Mouse (Mus musculus): ENCODE data around the gene Klc3.

Gene Klc3

GRCm38 (mm10) chr7:19405417-19405816, 1.5 kb upstream of the Klc3 start:
- DNase-seq: peak; percentile 95

GRCm38 (mm10) chr7:19404476-19404875, 572 bp upstream of the Klc3 start, which contains the start of gene Ckm:
Ckm (plus strand) TSS chr7:19404776.
- no peak for DNase-seq

GRCm38 (mm10) chr7:19402535-19403112, 1.3 kb downstream of the Klc3 start:
- DNase-seq: peak; percentile 87

GRCm38 (mm10) chr7:19400946-19401345, 3.0 kb downstream of the Klc3 start:
- DNase-seq: no peak

DNA sequence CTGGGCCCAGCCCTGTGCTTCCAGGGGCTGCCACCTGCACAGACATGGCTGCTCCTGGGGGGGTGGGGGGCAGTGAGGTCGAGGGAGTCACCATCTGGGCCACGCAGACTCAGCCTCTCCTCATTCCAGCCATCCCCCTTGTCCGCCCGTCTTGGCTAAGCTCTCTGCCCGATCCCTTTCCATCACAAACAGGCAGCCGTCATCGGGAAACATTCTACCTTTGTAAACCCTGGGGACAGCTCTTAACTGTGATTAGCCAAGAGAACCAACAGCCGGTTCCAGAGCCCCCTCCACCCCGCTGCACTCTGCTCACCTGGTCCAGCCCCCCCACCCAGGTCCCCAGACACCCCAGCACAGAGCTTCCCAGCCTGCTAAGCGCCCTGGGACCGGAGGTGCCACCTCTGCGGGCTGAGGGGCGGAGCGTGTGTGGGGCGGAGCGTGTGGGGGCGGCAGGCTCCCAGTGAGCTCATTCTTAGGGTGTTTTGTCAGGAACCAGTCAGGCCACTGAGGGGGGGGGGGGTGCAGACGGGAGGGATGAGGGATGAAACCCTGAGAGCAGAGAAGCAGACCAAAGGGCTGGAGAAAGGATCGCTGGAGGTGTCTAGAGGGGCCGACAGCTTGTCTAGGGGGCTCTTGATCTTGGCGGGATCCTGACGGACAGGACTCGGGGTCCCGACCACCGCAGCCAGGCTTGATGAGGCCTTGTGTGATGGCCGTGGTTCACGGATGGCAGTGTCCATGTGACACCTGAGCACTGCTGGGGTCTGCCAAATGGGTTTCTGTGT, 4.2 kb downstream of the Klc3 start:
- peak; percentile 89 for DNase-seq

DNA sequence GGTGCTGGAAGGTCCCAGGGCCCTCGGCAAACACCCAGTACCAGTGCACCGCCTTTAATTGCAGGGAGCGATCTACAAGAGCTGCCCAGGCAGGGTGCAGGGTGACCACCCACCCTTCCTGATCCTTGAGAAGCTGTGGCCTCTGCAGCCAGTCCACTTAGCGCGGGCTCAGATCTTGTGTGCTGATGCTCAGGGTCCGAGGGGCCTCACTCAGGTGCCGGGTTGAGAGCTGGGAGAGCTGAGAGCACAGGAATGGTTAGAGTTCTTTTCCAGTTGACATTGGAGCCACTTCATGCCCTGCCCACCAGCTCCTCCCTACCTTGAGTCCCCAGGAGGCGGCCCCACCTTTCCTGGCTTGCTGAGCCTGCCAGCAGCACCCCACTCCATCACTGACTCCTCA, 9.4 kb downstream of the Klc3 start:
- DNase-seq: no peak

GRCm38 (mm10) chr7:19388699-19389413, 15.0 kb downstream of the Klc3 start:
- DNase-seq: peak; percentile 86

DNA sequence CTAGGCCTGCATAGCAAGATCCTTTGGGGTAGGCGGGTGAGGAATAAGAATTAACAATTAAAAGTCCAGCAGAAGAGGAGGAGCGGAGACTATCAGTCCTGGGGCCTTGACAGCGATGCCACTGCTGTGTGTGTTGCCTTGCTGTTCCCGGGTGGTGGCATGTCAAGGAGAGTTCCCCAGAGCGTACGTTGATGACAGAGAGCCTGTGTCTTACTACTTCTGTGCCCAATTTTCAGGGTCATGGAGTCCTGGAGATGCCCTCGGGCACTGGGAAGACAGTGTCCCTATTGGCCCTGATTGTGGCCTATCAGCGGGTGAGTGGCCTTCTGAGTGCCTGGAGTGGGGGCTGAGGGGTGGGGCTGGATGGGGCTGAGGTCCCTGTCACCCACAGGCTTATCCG, 20.2 kb downstream of the Klc3 start:
- no peak for DNase-seq

DNA sequence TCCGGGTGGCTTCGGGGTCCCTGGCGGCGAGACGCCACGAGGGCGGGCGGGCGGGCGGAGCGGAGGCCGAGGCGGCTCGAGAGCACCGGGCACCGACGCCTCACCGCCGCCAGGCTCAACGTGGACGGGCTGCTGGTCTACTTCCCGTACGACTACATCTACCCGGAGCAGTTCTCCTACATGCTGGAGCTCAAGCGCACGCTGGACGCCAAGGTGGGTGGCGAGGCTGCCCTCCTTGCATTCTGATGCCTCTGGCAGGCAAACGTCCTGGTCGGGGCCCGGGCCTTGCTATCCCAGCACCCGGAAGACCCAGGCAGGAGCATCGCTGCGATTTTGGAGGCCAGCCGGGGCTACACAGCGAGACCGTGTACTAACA, 21.8 kb downstream of the Klc3 start:
- no peak for DNase-seq

DNA sequence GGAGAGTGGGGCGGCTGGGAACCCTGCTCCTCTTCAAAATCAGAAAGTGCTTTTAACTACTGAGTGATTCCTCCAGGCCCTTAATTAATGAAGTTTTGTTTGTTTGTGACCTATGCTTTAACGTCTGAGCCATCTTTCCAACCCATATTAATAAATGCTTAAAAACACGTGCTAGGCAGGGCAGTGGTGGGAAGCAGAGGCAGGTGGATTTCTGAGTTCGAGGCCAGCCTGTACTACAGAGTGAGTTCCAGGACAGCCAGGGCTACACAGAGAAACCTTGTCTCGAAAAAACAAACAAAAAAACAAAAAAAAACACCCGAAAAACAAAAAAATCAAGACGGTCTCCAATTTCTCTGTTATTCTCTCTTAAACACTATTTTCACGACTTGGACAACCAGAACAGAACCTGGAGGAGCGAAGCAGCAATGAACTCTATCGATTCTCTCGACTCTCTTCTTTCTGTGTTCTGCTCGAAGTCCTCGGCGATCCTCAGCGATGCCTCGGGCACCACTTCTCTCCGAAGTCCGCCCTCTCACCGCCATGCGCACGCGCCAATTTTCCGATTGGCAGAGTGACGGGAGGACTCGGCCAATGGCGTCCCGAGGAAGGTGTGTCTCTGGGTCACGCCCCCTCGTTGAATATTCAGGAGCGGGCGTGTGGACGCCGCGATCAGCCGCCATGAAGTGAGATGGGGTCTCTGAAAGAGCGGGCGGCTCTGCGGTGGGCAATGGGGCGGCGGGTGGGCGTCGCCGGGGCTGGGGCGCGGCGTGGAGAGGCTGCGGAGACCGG, 22.3 kb downstream of the Klc3 start, which contains the start of gene Ercc2:
Ercc2 (plus strand) TSS at position 634 of the 789 bp plus-strand sequence.
- peak; percentile 100 for DNase-seq

DNA sequence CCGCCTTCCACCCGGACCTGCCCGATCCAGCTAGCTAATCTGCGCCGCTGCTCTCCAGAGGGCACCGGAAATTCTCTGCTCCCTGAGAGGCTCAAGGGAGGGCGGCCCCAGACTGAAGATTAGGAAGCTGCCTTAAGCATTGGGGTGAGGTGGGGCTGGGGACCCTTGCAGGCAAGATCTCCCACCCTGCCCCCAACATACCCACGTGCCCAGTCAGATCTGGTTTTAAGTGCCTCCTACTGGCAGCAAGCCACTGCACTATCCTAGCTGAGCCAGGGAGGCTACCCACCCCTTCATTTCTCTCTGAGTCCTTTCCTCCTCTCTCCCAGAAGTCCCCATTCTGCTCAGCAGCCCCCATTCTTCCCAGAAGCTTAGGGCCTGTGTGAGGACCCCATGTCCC, 25.9 kb downstream of the Klc3 start:
- no peak for DNase-seq

DNA sequence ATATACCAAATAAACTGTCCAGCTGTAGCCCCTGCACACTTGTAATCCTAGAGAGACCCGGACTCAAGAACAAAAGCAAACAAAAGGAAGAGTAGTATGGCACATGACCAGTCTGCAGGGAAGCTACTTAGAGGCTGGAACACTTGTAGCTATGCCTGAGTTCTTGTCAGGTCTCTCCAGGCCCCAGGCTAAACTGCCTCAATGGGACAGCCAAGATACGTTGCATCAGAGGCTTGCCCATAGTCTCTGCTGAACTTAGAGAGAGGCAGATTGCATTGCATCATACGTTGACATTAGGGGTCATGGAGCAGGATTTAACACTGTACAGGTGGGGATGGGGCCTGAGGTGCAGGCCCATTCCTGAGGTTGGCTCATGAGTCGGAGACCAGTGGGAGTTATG, 27.9 kb downstream of the Klc3 start:
- no peak for DNase-seq

- peak; percentile 90 for DNase-seq
Observed at GRCm38 (mm10) chr7:19375368-19375767, 28.5 kb downstream of the Klc3 start.

DNA sequence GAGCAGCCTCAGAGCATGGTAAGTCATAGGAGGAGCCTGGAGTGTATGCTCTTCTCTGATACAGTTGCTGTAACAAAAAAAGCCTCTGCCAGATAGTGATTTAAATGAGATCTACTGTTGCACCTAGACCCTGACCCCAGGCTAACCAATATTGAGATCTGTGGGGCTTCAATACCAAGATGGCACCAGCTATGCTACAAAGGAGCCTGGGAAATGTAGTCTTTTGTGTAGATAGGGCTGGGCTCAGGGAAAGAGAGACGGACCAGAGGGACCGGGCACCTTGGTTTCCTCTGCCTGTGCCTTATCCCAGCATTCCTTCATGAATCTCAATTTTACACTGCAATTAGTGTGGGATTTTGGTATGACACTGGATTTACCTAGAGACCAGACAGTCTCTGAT, 30.5 kb downstream of the Klc3 start:
- no peak for DNase-seq

- peak; percentile 93 for DNase-seq
Observed at GRCm38 (mm10) chr7:19369823-19370425, 34.0 kb downstream of the Klc3 start.

- peak; percentile 93 for DNase-seq
Observed at GRCm38 (mm10) chr7:19368380-19368779, 35.5 kb downstream of the Klc3 start.

GRCm38 (mm10) chr7:19365376-19365775, 38.5 kb downstream of the Klc3 start:
- peak; percentile 91 for DNase-seq

DNA sequence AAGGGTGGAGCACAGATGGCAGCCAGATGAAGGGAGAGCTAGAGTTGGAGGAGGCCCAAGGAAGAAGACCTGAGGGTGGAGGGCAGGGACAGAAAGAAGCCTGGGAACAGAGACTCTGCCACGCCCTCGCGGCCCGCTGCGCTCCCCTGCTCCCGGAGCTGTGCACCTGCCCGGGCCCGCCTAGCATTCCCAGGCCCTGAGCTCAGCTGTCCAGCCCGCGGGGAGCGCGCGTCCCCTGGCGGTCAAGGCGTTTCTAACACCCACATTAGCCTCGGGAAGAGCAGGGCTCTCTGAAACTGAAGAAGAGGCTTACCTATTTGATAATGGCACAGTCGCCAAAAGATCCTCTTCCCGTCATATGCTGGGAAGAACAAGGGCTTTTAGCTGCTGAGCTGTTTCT, 40.0 kb downstream of the Klc3 start:
- DNase-seq: peak; percentile 97

DNA sequence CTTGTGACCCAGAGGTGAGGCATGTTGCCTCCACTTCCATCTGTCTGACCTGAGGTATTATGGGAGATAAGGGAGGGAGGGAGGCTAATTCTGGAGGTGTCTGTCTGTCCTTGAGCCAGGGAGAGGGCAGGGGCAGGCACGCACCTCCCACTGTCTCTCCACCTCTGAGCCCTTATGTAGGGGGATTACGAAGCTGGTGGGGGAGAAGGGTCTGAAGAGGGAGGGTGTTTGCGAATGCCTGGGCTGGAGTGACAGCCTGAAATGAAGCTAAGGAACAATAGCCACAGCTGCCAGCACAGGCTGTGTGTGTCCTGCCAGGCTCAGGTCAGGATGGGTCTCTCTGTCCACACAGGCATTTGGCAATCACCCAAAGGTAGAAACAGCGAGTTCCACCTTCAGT, 41.6 kb downstream of the Klc3 start:
- peak; percentile 98 for DNase-seq

DNA sequence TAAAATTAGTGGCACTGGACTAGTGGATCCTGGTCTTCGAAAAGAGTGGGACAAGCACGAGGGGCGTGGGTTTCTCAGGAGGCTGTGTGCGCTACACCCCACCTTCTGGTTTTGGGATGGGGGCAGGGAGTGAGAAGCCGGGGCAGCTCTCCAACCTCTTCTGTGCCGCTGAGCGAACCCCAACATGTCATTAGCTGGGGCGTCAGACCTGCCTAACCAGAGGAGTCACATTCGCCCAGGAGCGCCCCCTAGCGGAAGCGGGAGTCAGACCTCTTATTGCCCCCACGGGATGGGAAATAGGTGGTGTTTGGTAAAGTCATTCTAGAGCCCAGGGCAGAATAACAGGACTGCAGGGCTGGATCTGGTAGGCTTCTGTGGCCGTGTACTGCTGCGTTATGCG, 42.2 kb downstream of the Klc3 start:
- peak; percentile 98 for DNase-seq

DNA sequence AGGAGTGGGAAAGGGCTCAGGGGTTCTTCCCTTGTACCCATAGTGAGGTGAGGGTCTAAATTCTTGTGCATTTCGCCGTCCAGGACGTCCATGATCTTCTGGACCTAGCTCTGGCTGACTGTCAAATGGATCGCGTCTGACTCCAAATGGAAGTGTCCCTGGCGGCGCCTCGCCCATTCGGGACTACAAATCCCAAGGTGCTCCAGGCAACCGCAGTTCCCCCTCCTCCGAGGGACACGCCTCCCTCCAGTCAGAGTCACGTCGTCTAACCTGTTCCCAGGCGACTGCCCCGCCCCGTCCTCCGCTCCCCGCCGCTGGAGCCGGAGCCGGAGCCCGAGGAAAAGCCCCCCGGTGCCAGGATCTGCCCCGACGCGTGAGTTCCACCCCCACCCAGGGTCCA, 43.0 kb downstream of the Klc3 start:
- DNase-seq: peak; percentile 99

GRCm38 (mm10) chr7:19359892-19360641, 43.8 kb downstream of the Klc3 start:
- peak; percentile 98 for DNase-seq
